Mouse (Mus musculus) spleen, adult 2 months (tissue): ENCODE measurements at regions not wholly inside any gene's neighbourhood (a gene's known extent, or its start where the extent isn't known, plus 50 kb on each side); places are given as distances from the start of the nearest gene placed in this dataset.

Experiments used
- CTCF ChIP-seq: fragments of 200-500 bp; IDR thresholded peaks from 2 replicates; pipeline ENCODE4 v1.5.1; 2011; ENCODE audit warnings: mild to moderate bottlenecking, inconsistent platforms; ENCODE audit not compliant: insufficient read depth, insufficient read length, insufficient replicate concordance; ENCODE audit errors: extremely low read depth
- POLR2A ChIP-seq: fragments of 200-500 bp; IDR thresholded peaks from 2 replicates; pipeline ENCODE4 v1.6.1; 2011; ENCODE audit warnings: low read depth, low read length, inconsistent platforms

DNA sequence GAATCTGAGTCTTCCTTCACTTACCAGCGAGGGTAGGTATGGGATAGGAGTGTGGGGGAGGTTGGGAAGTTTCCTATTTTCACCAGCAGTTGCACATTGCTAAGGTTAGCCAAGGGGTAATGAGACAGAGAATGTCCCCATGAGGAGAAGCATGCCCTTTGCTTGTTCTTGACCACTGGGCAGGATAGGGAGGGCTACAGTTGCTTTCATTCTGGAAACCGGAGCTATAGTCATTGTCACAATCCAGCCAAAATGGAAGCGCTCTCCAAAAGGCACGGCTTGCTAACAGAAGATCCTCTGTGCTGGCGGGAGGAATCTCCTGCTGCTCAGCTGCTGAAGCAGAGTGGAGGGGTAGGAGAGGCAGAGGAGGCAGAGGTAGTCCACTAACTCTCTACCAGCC is 79.1 kb upstream of the Cntn1 start:
- TF ChIP-seq CTCF (no peak), POLR2A (no peak)
